Mouse (Mus musculus): Measurements from ENCODE around the gene Imp3. TPM values are rescaled to one million over a fixed set of nuclear protein-coding genes. Genes with fewer than 3 reads are reported as not detected.
A peak's percentile ranks its signal among the peaks of the same experiment; 100 is the strongest.

Imp3 gene
- total RNA-seq (2012; rRNA removed) (160 and 183 TPM in 2 replicates), polyA plus RNA-seq (2012; ENCODE audit: insufficient read depth in 1 of 2, insufficient read length in 2 of 2, low read depth in 1 of 2, low replicate concordance in 2 of 2, missing spikeins in 1 of 2) (100 to 1,000 TPM in 1 of 2 experiments, not detected in 1; 154 TPM)

- peaks cover 23% of the 10 kb centered on the region for H3K79me2 ChIP-seq (ENCODE audit: control insufficient read depth, insufficient read depth, low read length, poor library complexity)
- H3K9me3 ChIP-seq (replicated peaks; ENCODE audit: insufficient read depth, low read length), result no peaks in the 10 kb centered on the region
- TF ChIP-seq NRF1 (IDR thresholded peaks at IDR 0.05; ENCODE audit: insufficient read depth, low read depth, low read length, poor library complexity, severe bottlenecking), result peak; percentile 71
- TF ChIP-seq E2F4 (IDR thresholded peaks at IDR 0.05; ENCODE audit: borderline replicate concordance, low read depth, low read length), result no peak
- no peak for TF ChIP-seq ZKSCAN1 (IDR thresholded peaks at IDR 0.05; ENCODE audit: low read depth, low read length)
- no peak; a peak in 1 of 4 replicates for TF ChIP-seq EP300 (IDR thresholded peaks at IDR 0.05; ENCODE audit: low read depth in 1 of 2, low read length in 2 of 2)
- TF ChIP-seq MYC (IDR thresholded peaks at IDR 0.05; ENCODE audit: low read depth, low read length), result peak; percentile 82
- no peak; the same call in 1 of the 2 replicates for TF ChIP-seq KAT2A (conservative IDR thresholded peaks at IDR 0.05; ENCODE audit: low read depth, low read length)
- TF ChIP-seq USF2 (IDR thresholded peaks at IDR 0.05; ENCODE audit: borderline replicate concordance in 1 of 2, insufficient read depth in 1 of 2, low read depth in 1 of 2, low read length in 2 of 2), result no peak
- no peak for TF ChIP-seq TAL1 (IDR thresholded peaks at IDR 0.05; ENCODE audit: low read length)
- no peak for TF ChIP-seq ZC3H11A (IDR thresholded peaks at IDR 0.05; ENCODE audit: low read depth, low read length)
- no peak for TF ChIP-seq CHD2 (IDR thresholded peaks at IDR 0.05; ENCODE audit: low read length)
- TF ChIP-seq GATA1 (IDR thresholded peaks at IDR 0.05; ENCODE audit: low read depth, low read length), result no peak
- peak; percentile 83 for TF ChIP-seq HCFC1 (IDR thresholded peaks at IDR 0.05; ENCODE audit: low read depth, low read length)
- 0 out of 2 replicates have a peak, but pooled peaks have one; percentile 21 for TF ChIP-seq USF1 (IDR thresholded peaks at IDR 0.05; ENCODE audit: low read depth, low read length)
- TF ChIP-seq CHD1 (IDR thresholded peaks at IDR 0.05; ENCODE audit: low read depth, low read length), result no peak; the same call in 1 of the 2 replicates
- TF ChIP-seq MXI1 (IDR thresholded peaks at IDR 0.05; ENCODE audit: low read depth, low read length), result peak; percentile 89
- no peak for TF ChIP-seq JUND (IDR thresholded peaks at IDR 0.05; ENCODE audit: low read depth, low read length)
- peak; percentile 92 for TF ChIP-seq NELFE (IDR thresholded peaks at IDR 0.05; ENCODE audit: low read depth, low read length)
- TF ChIP-seq ZMIZ1 (IDR thresholded peaks at IDR 0.05; ENCODE audit: low read depth, low read length), result no peak; the same call in 1 of the 2 replicates
- TF ChIP-seq UBTF (IDR thresholded peaks at IDR 0.05; ENCODE audit: borderline replicate concordance, insufficient read depth, low read depth, low read length), result no peak
- peak; percentile 92 for TF ChIP-seq SIN3A (IDR thresholded peaks at IDR 0.05; ENCODE audit: low read length)
- no peak for TF ChIP-seq GABPA (IDR thresholded peaks at IDR 0.05; ENCODE audit: low read depth, low read length)
- no peak for TF ChIP-seq SMC3 (IDR thresholded peaks at IDR 0.05; ENCODE audit: low read depth, low read length)
- no peak for TF ChIP-seq BHLHE40 (IDR thresholded peaks at IDR 0.05; ENCODE audit: borderline replicate concordance, low read depth, low read length)
- TF ChIP-seq CTCF (IDR thresholded peaks at IDR 0.05 in 2 of 3, conservative IDR thresholded peaks at IDR 0.05 in 1 of 3; ENCODE audit: control insufficient read depth in 1 of 3, insufficient read depth in 1 of 3, low read depth in 2 of 3, low read length in 3 of 3, poor library complexity in 1 of 3, severe bottlenecking in 1 of 3), result peak in 2 of 3 experiments; percentile 5 to 34; a peak in 2 of 6 replicates
- peak; percentile 15 for TF ChIP-seq TCF12 (IDR thresholded peaks at IDR 0.05; ENCODE audit: low read depth, low read length)
- no peak for TF ChIP-seq RCOR1 (IDR thresholded peaks at IDR 0.05; ENCODE audit: low read depth, low read length)
- no peak for TF ChIP-seq ZNF384 (IDR thresholded peaks at IDR 0.05; ENCODE audit: low read depth, low read length)
- no peak for TF ChIP-seq MAFK (IDR thresholded peaks at IDR 0.05; ENCODE audit: borderline replicate concordance, low read depth, low read length)
- TF ChIP-seq ETS1 (IDR thresholded peaks at IDR 0.05; ENCODE audit: low read depth, low read length), result no peak; the same call in 1 of the 2 replicates
- peak; percentile 79 for TF ChIP-seq TBP (IDR thresholded peaks at IDR 0.05; ENCODE audit: low read depth, low read length)
- TF ChIP-seq RAD21 (IDR thresholded peaks at IDR 0.05; ENCODE audit: low read depth, low read length), result no peak
- TF ChIP-seq MAX (IDR thresholded peaks at IDR 0.05; ENCODE audit: low read length), result peak; percentile 73; the same call in 1 of the 2 replicates
- TF ChIP-seq POLR2A (IDR thresholded peaks at IDR 0.05; ENCODE audit: control insufficient read depth in 1 of 2, insufficient read depth in 1 of 2, low read depth in 1 of 2, low read length in 2 of 2, poor library complexity in 1 of 2), result peak; percentile 45 to 96; a peak in 2 of 4 replicates
- no peak for TF ChIP-seq MEF2A (IDR thresholded peaks at IDR 0.05; ENCODE audit: extremely low read depth, insufficient replicate concordance, low read depth, low read length, poor library complexity, severe bottlenecking)
Measured at GRCm38 (mm10) chr9:56937223-56938160, at the start of gene Imp3. Gene Imp3, plus strand, starts transcription at chr9:56937475.

More at GRCm38 (mm10) chr9:56937223-56938160, at the start of gene Imp3:
- Histone ChIP-seq H3K27me3 (ENCODE audit: control insufficient read depth in 1 of 2, insufficient read depth in 2 of 2, low read length in 2 of 2) (no peaks in the 10 kb centered on the region), H3K36me3 (ENCODE audit: control insufficient read depth in 1 of 2, insufficient read depth in 2 of 2, low read length in 2 of 2) (peaks cover 0 to 18% of the 10 kb centered on the region in 2 experiments; a peak in 2 of 4 replicates), H3K9ac (ENCODE audit: control insufficient read depth, low read depth, low read length, poor library complexity, severe bottlenecking) (peak within 1 kb of the TSS; percentile 94), H3K27ac (ENCODE audit: control insufficient read depth, low read depth, low read length) (peak within 1 kb of the TSS; percentile 86), H3K4me3 (ENCODE audit: control insufficient read depth in 1 of 2, insufficient read depth in 1 of 2, low read depth in 2 of 2, low read length in 2 of 2) (peak within 1 kb of the TSS; percentile 97 to 99), H3K4me1 (ENCODE audit: control insufficient read depth in 1 of 2, insufficient read depth in 2 of 2, low read length in 2 of 2) (peaks cover 0 to 4% of the 10 kb centered on the region in 2 experiments)
- peak; percentile 98 for DNase-seq (ENCODE audit: low read depth, low spot score)
